Mouse (Mus musculus): ENCODE results near the gene Gm10638.

DNA sequence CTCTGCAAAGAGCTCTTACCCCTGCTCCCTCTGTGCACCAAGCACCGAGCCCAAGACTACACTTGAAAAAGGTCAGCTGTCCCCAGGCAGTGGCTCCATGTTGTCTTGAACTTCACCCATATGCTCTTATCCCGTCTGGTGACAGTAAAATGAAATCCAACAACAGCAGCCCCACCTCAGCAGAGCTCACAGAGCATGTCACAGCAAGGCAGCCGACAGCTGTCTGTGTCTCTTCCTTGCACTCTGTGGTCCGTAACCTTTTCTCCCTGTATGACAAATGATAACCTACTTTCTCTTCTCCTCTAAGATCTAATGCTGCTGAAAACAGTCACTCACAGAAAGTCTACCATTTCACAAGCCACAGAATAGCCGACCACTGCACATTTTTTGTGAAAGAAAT lies 38.7 kb upstream of the Gm10638 start:
- TF ChIP-seq CTCF (IDR thresholded peaks at IDR 0.05; ENCODE audit: low read depth, low read length) (no peak), POLR2A (IDR thresholded peaks at IDR 0.05; ENCODE audit: extremely low read depth, insufficient read depth, low read length) (no peak)

All from liver, adult 2 months (tissue).